Mouse (Mus musculus) heart, postnatal 14 days (tissue): Measurements from ENCODE around the gene Chchd6. TPM values are rescaled to one million over a fixed set of nuclear protein-coding genes. Genes with fewer than 3 reads are reported as not detected.

Experiments used
- DNase-seq, 2 experiments: peaks; one replicate each; pipeline ENCODE4 v3.0.0; 2021 to 2022
- intact Hi-C: fragments of 180-260 bp; cut with DNase I; formaldehyde crosslinking; loops from one replicate; pipeline ENCODE4 v1.15.1; 2025
- long read RNA-seq, 2 experiments: library from polyadenylated mRNA; stranded (forward); transcript quantifications; one replicate each; pipeline ENCODE4 v2.0.0; 2021
- total RNA-seq, 2 experiments: library from RNA; stranded (reverse); gene quantifications; 2 replicates each; pipeline ENCODE4 v1.2.3; 2021

Chchd6 gene
- total RNA-seq, result 10 to 100 TPM; 10.2 to 11.1 TPM
- long read RNA-seq, experiment 1, transcript Chchd6-201 (8 exons, 1,121 nt), result major isoform, 24 of 26 reads
- long read RNA-seq, experiment 1, partial matches to known transcripts, result 0 of 26 reads
- long read RNA-seq, experiment 1, other reads (novel, unspliced or antisense), result 0 of 26 reads
- long read RNA-seq, experiment 2, transcript Chchd6-201 (8 exons, 1,121 nt), result major isoform, 17 of 19 reads
- long read RNA-seq, experiment 2, partial matches to known transcripts, result 0 of 19 reads
- long read RNA-seq, experiment 2, other reads (novel, unspliced or antisense), result 0 of 19 reads

- DNase-seq, result peak; percentile 93 to 96
- intact Hi-C loops, result no loop called here
Observed at GRCm38 (mm10) chr6:89595018-89595776, at the start of gene Chchd6. TSS of gene Chchd6 (minus strand) at chr6:89595652.

GRCm38 (mm10) chr6:89644271-89645075 is 49.0 kb upstream of the Chchd6 start:
- DNase-seq, result peak; percentile 90 to 92
- intact Hi-C loops, result no loop called here

GRCm38 (mm10) chr6:89643798-89644270 is 48.4 kb upstream of the Chchd6 start, which contains the start of gene Txnrd3:
TSS of gene Txnrd3 (plus strand) at chr6:89643988.
- peak; percentile 95 to 96 for DNase-seq
- intact Hi-C loops, result no loop called here

- peak; percentile 32 to 60 for DNase-seq
- intact Hi-C loops, result loop anchor here (10.0 kb wide), 1 partner anchor 304 kb away; no protein-coding TSS in a partner anchor
Observed at GRCm38 (mm10) chr6:89639025-89639424, 43.6 kb upstream of the Chchd6 start.

- intact Hi-C loops, result loop anchor here (10.0 kb wide), 1 partner anchor 303 kb away; no protein-coding TSS in a partner anchor
- no peak for DNase-seq
Observed at GRCm38 (mm10) chr6:89637977-89638376, 42.5 kb upstream of the Chchd6 start.

GRCm38 (mm10) chr6:89634400-89634799 is 38.9 kb upstream of the Chchd6 start:
- peak; percentile 41 to 43 for DNase-seq
- intact Hi-C loops, result loop anchor here (10.0 kb wide), 1 partner anchor 300 kb away; no protein-coding TSS in a partner anchor

GRCm38 (mm10) chr6:89633115-89633514 is 37.7 kb upstream of the Chchd6 start:
- DNase-seq, result no peak
- intact Hi-C loops, result loop anchor here (2.0 to 10.0 kb wide), 3 partner anchors 270 to 706 kb away; partner anchors contain the start of gene Plxna1

GRCm38 (mm10) chr6:89631809-89632562 is 36.5 kb upstream of the Chchd6 start:
- intact Hi-C loops, result loop anchor here (2.0 to 10.0 kb wide), 4 partner anchors 77 to 705 kb away; partner anchors contain the start of gene Plxna1
- peak; percentile 76 to 86 for DNase-seq

GRCm38 (mm10) chr6:89628045-89628785 is 32.8 kb upstream of the Chchd6 start:
- intact Hi-C loops, result no loop called here
- no peak for DNase-seq

GRCm38 (mm10) chr6:89622647-89623046 is 27.2 kb upstream of the Chchd6 start:
- no peak for DNase-seq
- intact Hi-C loops, result no loop called here

GRCm38 (mm10) chr6:89615373-89615755 is 19.9 kb upstream of the Chchd6 start:
- intact Hi-C loops, result no loop called here
- DNase-seq, result no peak

GRCm38 (mm10) chr6:89614596-89615372 is 19.3 kb upstream of the Chchd6 start:
- DNase-seq, result no peak
- intact Hi-C loops, result no loop called here

- no peak for DNase-seq
- intact Hi-C loops, result no loop called here
Observed at GRCm38 (mm10) chr6:89614107-89614471, 18.6 kb upstream of the Chchd6 start.

- peak; percentile 30 to 37 for DNase-seq
- intact Hi-C loops, result no loop called here
Observed at GRCm38 (mm10) chr6:89613336-89614106, 18.1 kb upstream of the Chchd6 start.

- DNase-seq, result peak in 1 of 2 experiments; percentile 24
- intact Hi-C loops, result no loop called here
Observed at GRCm38 (mm10) chr6:89607999-89608398, 12.5 kb upstream of the Chchd6 start.

- intact Hi-C loops, result no loop called here
- DNase-seq, result no peak
Observed at GRCm38 (mm10) chr6:89606096-89606495, 10.6 kb upstream of the Chchd6 start.

GRCm38 (mm10) chr6:89596510-89596909 is 1.1 kb upstream of the Chchd6 start:
- DNase-seq, result no peak
- intact Hi-C loops, result no loop called here

GRCm38 (mm10) chr6:89595777-89596146 is 310 bp upstream of the Chchd6 start:
- intact Hi-C loops, result no loop called here

More at GRCm38 (mm10) chr6:89595777-89596146, 310 bp upstream of the Chchd6 start:
- DNase-seq, result no peak
